Mouse (Mus musculus) gastrocnemius, adult 8-10 months (tissue): ENCODE data around the gene Mrs2. TPM values are rescaled to one million over a fixed set of nuclear protein-coding genes. Genes with fewer than 3 reads are reported as not detected.

Experiments
- total RNA-seq, 4 experiments: library from RNA; stranded (reverse); gene quantifications; 2 replicates each; pipeline ENCODE4 v1.2.4; 2022

Mrs2 gene
- total RNA-seq, 4 experiments from 2014 or later, result 37.9 to 43.4 (median 40.0) TPM

Other genes starting within 250 kb of the Mrs2 start
- 10 to 100 TPM; 45.0 to 68.9 (median 57.9) TPM for gene BC005537, start 218.7 kb downstream of the Mrs2 start, total RNA-seq
- gene Acot13, start 188.8 kb downstream of the Mrs2 start, total RNA-seq, result 100 to 1,000 TPM; 129 to 137 (median 136) TPM
- gene Tdp2, start 188.7 kb downstream of the Mrs2 start, total RNA-seq, result 1 to 10 TPM; 7.2 to 9.8 (median 8.1) TPM
- gene D130043K22Rik, start 175.2 kb downstream of the Mrs2 start, total RNA-seq, result not detected
- gene Aldh5a1, start 82.7 kb downstream of the Mrs2 start, total RNA-seq, result 1 to 10 TPM; 6.7 to 9.3 (median 8.1) TPM
- gene Gpld1, start 77.2 kb downstream of the Mrs2 start, total RNA-seq, result 1 to 10 TPM in 1 of 4 experiments, under 1 TPM in 3; 0.36 to 1.3 (median 0.93) TPM
- gene Dcdc2a, start 35.6 kb upstream of the Mrs2 start, total RNA-seq, result 1 to 10 TPM in 1 of 4 experiments, under 1 TPM in 3; 0.15 to 1.2 (median 0.28) TPM